Mouse (Mus musculus): Measurements from ENCODE around the gene Gm28374.
A peak's percentile ranks its signal among the peaks of the same experiment; 100 is the strongest.
"Not testable (repeated sequence)": the region's sequence is repeated elsewhere in the genome, so short reads cannot be mapped to it uniquely, and the experiment has no call there.

Gene Gm28374

DNA sequence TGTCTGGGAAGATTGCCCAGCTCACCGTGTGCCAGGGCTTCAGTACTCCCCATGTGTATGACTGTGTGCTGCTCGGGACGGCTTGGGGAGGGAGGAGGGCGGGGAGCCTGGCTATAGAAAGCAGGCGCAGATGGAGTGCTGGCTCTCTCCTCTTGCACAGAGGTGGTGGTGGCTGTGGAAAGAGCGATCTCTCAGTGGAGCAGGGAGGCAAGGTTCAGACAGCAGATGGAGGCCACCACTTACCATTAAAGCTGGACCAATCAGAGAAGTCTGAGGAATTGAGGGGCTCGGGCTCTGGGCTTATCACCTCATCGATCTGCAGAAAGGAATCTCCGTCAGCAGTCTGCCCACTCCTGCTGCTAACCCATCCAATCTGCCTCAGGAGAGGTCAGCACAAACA lies at the start of gene Gm28374:
Gene Gm28374 (minus strand): TSS at position 101 of the 400 bp plus-strand sequence.
- no peak for DNase-seq

DNA sequence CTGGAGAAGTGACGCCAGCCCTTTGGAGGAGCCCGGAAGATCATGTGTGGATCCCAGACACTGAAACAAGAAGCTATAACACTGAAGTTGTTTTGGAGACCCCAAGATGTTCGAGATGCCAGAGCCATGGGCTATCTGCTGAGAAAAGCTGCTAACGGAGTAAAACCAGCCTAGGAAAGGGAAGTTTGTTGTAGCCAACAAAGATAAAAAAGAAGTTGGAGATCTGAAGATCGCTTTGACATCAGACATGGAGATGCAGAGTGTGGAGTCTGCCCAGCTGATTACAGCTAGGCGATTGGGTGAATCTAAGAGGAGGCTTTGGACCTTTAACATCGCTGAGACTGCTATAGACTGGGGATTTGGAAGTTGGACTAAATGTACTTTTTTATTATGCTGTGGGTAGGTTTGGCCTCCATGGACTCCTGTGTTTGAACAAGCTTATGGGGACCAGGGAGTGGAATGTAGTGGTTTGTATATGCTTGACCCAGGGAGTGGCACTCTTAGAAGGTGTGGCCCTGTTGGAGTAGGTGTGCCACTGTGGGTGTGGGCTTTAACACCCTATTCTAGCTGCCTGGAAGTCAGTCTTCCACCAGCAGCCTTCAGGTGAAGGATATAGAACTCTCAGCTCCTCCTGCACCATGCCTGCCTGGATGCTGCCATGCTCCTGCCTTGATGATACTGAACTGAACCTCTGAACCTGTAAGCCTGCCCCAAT lies 48.5 kb upstream of the Gm28374 start:
- not testable (repeated sequence) for DNase-seq

DNA sequence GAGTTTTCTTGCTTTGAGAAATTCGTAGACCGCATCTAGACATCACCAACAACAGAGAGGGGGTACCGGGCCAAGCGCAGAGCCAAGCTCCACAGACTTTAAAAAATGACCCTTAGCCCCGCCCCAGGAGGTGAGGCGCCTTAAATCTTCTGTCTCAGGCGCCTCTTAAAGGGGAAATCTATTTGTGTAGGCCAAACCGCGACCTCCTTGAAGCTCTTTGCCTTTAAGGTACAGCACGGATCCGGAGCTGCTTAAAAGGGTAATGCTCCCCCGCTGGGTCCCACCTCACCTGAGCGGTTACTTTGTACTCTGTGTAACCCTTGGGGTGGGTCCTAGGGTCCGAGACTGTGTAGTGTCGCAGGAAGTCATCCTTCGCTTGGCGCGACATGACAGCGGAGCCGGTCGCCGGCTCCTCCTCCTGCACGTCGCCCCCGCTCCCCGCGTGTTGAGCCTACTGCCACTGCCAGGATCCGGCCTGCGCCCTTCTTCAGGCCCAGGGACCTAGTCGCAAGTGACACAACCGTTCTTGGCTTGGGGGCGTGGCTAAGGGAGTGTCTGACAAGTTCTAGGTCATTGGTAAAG lies 45.8 kb upstream of the Gm28374 start, which contains the start of gene Snx15:
Gene Snx15 (minus strand): TSS at position 545 of the 582 bp plus-strand sequence.
- DNase-seq = peak; percentile 97

DNA sequence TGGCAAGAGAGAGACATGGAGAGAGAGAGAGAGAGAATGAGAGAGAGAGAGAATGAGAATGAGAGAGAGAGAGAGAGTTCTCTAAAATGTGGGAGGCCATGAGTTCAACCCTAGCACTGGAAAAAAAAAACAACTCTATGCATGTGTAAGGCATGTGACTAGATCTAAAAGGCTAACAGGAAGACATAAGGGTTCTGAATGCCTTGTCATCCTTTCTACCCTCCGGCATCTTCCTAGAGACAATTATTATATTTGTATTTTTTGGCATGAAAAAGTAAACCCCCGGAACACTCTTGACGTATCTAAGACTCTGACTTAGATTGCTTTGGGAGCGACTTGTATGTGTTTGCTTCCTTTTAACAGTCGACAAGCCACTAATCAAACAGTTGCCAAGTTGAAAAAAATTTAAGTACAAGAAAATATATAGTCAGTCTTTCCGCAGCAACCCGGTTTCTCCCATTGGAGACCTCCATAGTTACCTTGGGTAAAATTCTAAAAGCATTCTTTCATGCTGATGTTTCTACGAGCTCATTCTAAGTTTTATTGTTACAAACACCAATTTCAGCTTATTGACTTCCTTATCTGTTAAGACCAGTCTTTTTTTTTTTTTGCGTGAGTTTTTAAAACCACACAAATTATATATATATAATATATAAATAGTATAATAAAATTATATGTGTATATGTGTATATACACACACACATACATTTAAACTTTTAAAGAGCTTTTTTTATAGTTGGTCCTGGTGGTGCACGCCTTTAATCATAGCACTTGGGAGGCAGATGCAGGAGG lies 44.9 kb upstream of the Gm28374 start:
- no peak for DNase-seq

DNA sequence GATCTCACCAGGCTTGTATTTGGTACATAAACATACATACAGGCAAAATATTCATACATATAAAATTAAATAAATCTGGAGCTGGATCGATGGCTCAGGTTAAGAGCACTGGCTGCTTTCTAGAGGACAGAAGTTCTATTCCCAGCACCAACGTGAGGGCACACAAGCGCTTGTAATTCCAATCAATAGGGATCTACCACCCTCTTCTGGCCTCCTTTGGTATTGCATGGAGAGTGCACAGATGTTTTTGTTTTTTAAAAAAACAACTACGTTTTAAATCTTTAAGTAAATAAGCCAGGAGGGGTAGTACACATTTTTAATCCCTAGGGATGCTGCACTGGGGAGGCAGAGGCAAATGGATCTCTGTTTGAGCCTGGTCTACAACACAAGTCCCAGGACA lies 44.2 kb upstream of the Gm28374 start:
- DNase-seq = peak; percentile 74

DNA sequence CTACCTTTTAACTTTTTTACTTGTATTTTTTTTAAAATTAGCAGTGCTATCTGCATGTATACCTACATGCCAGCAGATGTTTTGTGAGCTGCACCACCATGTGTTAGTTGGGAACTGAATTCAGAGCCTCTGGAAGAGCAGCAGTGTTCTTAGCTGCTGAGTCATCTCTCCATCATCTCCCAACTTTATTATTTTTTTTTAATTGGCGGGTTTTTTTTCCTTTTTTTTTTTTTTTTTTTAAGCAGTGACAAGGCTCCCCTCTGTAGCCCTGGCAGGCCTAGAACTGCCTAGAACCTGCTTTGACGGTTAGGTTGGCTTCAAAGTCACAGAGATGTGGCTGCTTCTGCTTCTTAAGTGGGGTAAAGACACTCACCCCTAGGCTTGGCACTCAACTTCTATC lies 42.8 kb upstream of the Gm28374 start:
- DNase-seq = no peak

DNA sequence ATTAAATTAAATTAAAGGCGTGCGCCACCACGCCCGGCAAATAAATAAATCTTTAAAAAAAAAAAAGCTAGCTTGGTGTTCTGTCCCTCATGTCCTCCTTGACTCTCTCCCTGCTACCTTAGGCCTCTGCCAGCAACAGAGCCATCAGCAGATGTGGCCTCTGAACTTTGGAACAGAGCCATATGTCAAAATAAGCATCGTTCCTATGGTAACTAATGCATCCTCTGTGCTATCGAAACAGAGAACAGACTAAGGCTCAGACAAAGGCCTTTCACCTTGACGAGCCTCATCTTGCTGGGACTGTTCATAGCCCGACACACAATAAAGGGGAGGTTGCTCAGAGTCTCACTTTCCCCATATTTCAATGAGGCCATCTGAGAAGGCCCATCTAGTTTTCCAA lies 41.3 kb upstream of the Gm28374 start:
- no peak for DNase-seq

DNA sequence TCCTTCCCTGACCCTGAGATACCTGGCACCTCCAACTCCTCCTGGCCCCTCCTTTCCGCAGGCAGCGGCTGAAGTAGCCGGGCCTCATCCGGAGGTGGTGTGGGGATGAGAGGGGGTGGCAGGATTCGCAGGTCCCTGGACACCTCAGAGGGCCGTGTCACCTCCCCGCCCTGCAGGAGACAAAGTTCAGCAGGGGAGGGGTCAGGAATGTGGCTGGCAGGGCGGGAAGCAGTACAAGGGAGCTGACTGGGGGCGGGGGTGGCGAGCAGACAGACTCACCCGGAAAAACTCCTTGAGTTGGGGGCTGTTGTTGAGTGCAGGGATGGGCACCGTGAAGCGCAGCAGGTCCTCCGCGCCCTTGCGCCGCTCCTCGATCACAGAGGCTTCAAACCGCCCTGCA lies 39.7 kb upstream of the Gm28374 start:
- DNase-seq = no peak

DNA sequence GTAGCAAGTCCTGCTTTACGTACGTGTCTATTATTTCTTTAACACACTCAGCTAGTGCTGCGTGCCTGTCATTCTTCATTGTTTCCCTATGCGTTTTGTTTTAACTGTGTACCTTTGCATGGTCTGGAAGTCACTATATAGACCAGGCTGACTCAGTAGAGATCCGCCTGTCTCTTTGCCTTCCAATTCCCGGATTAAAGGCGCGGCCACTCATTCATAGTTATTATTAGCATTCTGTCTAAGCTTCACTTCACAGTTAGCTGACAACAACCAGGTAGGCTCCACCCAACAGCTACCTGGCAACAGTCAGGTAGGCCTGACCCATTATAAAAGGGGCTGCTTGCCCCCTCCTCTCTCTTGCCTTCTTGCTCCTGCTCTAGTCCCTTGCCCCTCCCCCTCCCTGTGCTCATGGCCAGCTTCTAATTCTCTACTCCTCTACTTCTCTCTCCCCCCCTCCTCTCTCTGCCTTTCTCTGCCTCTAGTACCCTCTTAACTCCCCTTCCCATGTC lies 36.7 kb upstream of the Gm28374 start:
- DNase-seq = no peak

DNA sequence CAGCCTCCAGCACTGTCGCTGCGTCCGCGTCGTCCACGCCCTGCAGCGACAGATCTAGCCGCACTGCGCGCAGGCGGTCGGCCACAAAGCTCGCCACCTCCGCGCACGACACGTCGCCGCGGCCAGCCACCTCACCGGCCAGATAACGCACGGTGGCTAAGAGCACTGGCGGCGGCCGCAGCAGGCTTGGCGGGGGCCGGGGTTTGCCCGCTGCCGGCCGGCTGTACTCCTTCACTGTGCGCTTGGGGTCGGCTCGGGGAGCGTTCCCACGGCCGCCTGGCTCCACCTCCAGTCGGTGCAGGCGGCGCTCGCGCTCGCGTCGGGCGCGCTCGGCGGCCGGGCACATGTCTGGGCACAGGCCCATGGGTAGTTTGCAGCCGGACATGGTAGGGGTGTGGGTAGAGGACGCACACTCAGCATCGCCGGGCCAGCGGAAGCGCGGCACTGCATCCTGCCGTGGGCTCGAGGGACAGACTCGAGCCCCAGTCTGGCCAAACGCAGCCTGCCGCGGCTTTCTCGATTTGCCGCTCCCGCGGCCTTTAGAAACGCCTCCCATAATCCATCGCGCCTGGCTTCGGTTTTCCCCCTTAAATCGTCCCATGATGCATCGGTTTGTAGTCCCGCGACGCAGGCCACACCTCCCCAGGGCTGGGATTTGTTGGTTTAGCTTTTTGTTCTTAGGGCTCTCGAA lies 36.1 kb upstream of the Gm28374 start, which contains the start of gene Sac3d1:
Gene Sac3d1 (minus strand): TSS at position 665 of the 691 bp plus-strand sequence.
- peak; percentile 86 for DNase-seq

DNA sequence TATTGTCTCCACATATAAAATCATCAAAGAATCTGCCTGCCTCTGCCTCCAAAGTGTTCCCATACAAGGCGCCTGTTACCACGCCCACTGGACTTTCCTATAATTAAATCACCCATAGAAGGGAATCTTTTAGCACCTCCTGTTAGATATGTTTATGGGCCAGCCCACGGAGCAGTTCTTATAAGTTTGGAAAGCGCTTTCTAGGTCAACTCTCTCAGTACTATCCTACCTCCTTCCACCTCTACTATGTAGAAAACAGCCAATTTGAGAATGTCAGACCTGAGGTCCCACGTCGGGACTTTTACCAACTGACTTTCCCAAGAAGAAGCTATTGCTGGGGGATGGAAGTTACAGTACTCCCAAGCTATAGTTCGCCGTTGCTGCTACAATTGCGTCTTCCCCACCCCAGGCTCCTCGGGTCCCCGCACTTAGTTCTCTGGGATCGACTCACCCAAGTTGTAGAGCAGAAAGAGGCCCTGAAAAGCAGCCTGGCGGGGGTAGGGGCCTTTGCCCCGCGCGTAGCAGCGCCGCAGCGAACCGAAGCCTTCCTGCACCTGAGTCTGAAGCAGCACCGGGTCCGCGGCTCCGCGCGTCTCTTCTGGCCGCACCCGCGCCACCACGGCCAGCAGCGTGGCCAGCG lies 35.4 kb upstream of the Gm28374 start:
- no peak for DNase-seq

DNA sequence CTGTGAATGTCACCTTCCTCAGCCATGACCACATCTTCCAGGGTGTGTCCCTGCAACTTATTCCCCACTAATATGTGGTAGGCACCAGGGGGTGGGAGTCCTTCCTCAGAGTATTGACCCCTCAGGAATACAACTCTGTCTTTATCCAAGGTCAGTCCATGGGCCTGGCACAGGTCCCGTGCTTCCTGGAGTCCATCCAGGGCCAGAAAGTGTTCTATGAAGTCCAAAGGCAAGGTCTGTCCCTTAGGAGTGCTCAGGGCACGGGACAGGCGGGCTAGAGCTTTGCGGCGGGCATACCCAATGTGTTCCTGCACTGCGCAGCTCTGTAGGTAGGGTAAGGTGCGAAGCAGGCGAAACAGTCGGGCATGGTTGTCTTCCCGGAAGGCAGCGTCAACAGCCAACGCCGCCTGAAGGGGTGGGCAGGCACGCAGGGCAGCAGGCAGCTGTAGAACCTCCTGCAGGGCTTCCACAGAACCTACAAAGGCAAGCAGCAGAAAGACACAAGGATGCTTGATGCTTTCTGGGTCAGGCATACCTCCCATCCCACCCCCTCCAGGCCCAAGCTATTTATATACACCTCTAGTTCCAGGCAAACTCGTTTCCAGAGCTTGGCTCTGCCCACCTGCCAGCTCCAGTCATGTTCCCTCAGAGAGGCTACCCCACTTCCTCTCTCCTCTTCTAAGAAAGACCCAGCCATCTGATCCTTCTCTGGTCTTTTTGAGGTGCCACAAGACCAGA lies 34.2 kb upstream of the Gm28374 start:
- DNase-seq = no peak

DNA sequence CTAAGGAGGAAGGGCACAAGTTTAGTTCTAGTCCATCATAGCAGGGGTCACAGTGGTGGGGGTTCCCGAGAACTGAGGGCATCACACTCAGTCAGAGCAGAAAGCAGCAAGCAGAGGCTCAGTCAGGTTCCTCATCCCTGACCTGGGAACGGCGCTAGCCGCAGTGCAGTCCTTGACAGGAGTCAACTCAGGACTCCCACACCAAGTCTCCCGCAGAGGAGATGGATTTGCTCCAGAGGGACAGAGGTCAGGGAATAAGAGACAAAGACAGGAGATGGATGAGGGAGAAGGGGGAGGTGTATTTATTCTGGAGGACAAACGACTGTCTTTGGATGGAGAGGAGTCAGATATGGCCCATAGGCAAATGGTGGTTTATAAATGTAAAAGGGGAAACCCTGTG lies 31.1 kb upstream of the Gm28374 start:
- no peak for DNase-seq

DNA sequence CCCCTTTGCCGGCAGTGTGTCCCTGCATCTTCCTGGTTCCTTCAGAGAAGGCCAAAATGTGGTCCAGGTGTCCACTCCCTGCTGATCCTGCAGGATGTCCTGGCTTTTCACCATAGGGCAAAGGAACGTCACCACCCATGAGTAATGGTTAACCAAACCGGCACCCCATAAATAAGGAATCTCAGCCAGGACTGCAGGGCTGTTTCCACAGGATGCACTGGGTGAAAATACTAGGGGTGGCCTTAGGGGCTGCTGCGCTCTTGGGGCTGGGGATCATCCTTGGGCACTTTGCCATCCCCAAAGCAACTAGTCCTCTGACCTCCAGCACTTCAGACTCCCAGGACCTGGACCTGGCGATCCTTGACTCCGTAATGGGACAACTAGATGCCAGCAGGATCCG lies 23.5 kb upstream of the Gm28374 start, which contains the start of gene Naaladl1:
Gene Naaladl1 (plus strand): TSS at position 197 of the 400 bp plus-strand sequence.
- DNase-seq = no peak

DNA sequence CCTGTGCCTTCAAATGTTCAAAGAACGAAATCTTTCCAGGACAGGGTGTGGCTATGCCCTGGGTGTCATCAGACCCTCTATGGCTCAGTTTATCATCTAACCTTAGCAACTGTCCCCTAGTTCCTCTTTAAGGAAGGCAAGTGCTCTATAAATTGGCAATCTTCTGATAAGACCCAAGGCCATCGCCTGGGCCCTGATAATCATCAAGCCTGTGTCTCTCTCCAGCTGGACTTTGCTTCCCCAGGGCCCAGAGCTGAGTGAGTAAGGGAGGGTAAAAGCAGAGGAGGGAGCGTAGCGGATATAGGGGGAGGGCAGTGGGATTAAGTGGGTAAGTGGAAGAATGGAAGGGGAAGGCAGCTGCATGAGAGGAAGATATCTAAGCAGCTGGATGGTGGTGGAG lies 22.4 kb upstream of the Gm28374 start:
- no peak for DNase-seq

DNA sequence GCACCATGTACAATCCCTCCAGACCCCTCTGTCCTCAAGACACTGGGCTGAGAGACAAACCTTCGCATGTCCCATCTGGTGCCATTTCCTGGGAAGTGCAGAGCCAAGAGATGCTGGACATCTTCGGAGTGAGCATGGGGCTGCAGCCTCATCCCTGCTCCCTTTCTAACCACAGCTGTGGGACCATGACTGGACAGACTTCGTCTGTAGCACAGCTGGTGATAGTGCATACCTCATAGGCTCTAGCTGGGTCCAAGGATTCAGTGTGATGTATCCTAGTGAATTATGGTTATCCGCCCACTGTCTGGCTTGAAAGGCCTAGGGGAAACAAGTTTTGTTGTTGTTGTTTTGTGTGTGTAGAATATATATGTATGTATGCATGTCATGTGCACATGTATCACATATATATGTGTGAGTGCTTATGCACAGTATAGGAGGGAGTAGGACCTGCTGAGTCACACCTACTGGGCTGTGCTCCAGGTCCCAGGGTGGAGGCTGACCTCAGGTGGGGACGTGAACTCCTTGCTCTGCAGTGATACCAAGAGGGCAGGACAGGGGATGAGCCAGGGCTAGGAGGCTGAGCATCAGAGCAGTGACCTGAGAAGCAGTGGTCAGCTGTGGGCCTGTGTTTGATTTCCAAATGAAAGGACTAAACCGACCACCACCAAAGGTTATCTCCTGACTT lies 20.3 kb upstream of the Gm28374 start:
- no peak for DNase-seq

DNA sequence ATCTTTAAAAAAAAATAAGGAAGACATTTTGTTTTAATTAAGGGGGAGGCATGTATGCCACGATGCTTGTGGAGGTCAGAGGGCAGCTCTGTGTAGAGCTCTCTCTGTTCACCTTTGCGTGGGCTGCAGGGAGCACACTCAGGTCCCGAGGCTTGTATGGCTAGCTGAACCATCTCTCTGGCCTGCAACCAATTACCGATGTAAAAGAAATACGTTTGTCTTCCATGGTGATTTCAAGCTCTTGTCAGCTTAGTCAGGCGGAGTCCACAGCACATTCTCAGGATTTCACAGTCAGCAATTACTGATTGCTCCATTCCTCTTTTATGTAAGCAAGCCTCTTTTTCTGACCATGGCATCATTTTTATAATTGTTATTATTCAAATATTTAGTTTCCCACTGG lies 19.1 kb upstream of the Gm28374 start:
- no peak for DNase-seq

DNA sequence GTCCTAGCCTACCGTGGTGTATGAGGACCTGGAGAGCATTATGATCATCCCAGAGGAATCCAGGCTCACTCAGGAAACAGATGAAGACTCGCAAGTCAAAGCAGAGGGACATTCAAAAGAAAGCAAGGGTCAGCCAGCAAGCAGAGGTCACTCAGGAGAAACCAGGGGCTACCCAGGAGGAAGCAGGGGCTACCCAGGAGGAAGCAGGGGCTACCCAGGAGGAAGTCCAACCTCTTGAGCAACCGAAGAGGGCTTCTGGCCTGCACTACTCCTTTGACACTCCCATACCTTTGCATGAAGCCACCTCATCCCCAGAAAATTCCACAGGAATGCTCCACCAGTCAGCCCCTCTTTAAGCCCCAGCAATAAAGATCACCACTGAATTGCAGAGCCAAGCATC lies 15.8 kb upstream of the Gm28374 start:
- DNase-seq = no peak

DNA sequence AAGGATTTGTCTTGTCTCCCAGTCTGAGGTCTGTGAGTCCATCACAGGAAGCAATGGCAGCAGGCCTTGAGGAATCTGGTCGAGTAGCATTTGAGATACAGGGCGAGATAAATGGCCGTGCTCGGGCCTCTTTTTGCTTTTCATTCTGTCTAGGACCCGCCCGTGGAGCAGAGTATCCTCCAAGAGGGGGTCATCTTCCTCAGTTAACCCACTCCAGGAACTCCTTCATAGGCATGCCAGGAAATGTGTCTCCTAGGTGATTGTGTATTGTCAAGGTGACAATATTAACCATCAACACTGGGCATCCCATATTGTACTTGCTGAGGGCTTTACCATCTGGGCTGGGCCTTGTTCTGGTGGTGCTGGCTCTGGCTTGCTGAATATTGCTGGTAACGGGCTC lies 12.1 kb upstream of the Gm28374 start, which contains the start of gene AC131692.1:
Gene AC131692.1 (plus strand): TSS at position 301 of the 400 bp plus-strand sequence.
- DNase-seq = no peak

DNA sequence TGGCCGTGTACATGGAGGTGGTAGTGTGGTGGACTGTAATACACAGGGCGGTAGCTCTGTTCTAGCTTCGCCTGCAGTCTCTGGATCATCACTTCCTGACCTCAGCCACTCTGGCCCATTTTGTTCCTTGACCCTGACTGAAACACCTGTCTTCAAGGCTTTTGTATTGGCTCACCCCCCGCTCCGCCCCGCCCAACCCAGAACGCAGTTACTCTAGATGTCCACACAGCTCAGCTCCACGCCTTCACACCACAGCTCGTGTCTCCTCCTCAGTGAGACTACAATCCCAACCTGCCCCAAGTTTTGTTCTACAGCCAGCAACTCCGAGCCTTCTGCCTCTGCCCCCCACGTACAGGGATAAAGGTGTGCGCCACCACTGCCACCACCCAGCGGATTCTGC lies 6.8 kb upstream of the Gm28374 start:
- DNase-seq = no peak

DNA sequence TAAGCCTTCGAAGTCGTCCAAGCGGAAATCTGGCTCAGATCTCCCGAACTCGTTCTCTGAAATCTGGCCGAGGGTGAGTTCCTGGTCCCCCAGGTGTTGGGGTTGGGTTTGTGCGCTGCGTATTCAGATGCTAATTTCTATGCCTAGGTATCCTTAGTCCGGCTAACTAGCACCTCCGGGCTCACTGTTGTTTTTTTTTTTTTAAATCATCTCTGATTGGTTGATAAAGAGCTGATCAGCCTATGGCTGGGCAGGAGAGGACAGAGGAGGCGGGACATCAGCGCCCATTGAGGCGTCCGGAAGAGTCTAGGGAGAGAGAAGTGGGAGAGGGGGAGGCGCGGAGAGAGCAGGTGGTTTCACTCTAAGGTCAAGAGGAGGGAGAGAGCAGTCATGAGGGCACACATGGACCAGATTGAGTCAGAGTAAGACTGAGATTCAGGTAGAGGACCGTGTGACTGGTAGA lies 3.4 kb upstream of the Gm28374 start:
- peak; percentile 48 for DNase-seq
